Mouse (Mus musculus): ENCODE results near the gene Tll2. TPM values are rescaled to one million over a fixed set of nuclear protein-coding genes. Genes with fewer than 3 reads are reported as not detected.

Tll2 gene
- polyA plus RNA-seq, 1 experiment from 2014 or later: 0.95 TPM

DNA sequence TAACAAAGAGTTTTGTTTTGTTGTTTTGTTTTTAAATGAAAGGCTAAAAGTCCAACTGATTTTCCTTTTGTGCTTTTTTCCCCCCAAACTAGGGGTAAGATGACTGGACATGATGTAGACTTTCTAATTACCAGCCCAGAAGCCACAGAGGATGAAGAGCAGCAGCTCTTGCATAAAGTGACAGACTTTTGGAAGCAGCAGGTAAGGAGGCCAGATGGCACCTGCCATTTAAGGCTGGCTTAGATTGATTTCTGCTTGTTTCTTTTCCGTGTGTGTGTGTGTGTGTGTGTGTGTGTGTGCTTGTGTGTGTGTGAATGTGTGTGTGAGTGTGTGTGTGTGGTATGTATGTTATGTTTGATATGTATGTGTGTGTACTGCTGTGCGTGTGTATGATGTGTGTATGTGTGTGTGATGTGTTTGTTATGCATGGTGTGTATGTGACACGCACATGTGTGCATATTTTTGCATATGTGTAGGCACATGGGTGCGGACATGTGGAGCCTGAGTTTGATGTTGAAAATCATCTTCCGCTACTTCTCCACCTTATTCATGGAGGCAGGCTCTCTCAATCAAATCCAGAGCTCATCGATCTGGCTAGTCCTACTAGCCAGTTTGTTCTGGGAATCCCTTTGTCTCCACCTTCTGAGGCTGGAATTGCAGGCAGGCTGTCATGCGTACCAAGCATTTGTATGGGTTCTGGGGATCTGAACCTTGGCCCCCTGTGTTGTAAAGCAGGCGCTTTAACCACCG, 159.0 kb downstream of the Tll2 start:
- 83% methylated on average over 9 of the region's 9 CpGs for WGBS
- no peaks in the 10 kb centered on the region for H3K4me1 ChIP-seq (replicated peaks; ENCODE audit: control insufficient read depth, insufficient read depth, low read length)
- DNase-seq (ENCODE audit: low spot score) (no peak), ATAC-seq (replicated peaks; ENCODE audit: low FRiP score) (no peak)
- H3K4me3 ChIP-seq (ENCODE audit: low read depth, low read length): no peak overlapping the region
- H3K4me2 ChIP-seq (ENCODE audit: low read depth, low read length, severe bottlenecking): no peak overlapping the region
- H3K27ac ChIP-seq (ENCODE audit: low read depth, low read length): no peak overlapping the region
- no peaks in the 10 kb centered on the region for H3K27me3 ChIP-seq (ENCODE audit: control insufficient read depth, insufficient read depth, low read length)
- H3K9ac ChIP-seq (ENCODE audit: low read length): no peak overlapping the region
- no peaks in the 10 kb centered on the region for H3K36me3 ChIP-seq (ENCODE audit: control insufficient read depth, insufficient read depth, low read length)
- no peaks in the 10 kb centered on the region for H3K9me3 ChIP-seq (ENCODE audit: control insufficient read depth, low read length)

DNA sequence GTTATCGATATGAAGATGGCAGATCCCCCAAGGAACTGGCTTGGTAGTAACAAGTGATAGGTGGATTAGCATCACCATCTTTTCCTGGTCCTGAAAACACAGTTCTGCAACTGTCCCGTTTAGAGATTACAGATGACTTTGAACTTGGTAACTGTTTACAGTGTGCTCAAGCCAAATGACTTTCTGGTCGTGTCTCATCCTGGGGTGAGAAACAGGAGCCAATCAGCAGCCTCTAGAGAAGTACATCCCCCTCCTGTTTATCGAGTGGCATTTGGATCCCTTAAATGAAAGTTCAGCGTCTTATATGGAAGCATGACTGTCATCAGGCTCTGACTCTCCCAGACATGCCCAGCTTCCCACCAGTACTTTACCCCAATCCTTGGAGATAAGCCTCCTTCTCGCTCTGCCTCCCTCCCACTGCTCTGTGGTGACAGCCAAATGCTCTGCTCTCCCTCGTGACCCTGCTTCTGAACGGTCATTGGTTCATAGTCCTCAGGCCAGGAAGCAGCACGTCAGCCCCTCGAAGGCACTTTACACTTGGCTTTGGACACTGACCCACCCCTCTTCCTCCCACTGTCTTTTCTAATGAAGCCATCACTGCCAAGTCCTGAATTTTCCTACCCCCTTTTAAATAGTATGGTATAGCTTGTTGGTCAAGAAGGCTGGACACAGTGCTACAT, 161.4 kb downstream of the Tll2 start:
- Histone ChIP-seq H3K4me3 (ENCODE audit: low read depth, low read length) (no peak overlapping the region), H3K36me3 (ENCODE audit: control insufficient read depth, insufficient read depth, low read length) (no peaks in the 10 kb centered on the region), H3K4me2 (ENCODE audit: low read depth, low read length, severe bottlenecking) (no peak overlapping the region), H3K4me1 (replicated peaks; ENCODE audit: control insufficient read depth, insufficient read depth, low read length) (no peaks in the 10 kb centered on the region), H3K27ac (ENCODE audit: low read depth, low read length) (no peak overlapping the region), H3K27me3 (ENCODE audit: control insufficient read depth, insufficient read depth, low read length) (no peaks in the 10 kb centered on the region), H3K9ac (ENCODE audit: low read length) (no peak overlapping the region), H3K9me3 (ENCODE audit: control insufficient read depth, low read length) (no peaks in the 10 kb centered on the region; the same call in 1 of the 2 replicates)
- 65% methylated on average over 10 of the region's 10 CpGs for WGBS
- ATAC-seq (replicated peaks; ENCODE audit: low FRiP score) (no peak), DNase-seq (ENCODE audit: low spot score) (no peak)

DNA sequence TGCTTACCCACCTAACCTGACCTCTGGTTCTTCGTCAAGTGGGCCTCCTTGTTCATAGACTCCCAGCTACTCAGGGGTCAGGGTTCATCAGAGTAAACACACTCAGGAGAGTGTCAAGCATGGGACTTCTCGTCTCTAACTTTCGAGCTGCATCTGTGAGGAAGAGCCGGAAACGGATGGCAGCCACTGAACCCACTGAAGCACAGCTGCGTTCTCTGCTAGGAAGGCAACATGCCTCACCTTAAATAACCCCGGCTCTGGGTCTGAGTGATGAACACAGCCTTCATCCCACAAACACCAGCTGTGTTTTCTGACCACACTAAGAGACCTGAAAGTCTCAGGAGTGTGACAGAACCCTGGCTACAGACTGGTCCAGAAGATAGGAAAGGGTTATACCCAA, 167.5 kb downstream of the Tll2 start:
- no peak overlapping the region for H3K9ac ChIP-seq (ENCODE audit: low read length)
- H3K9me3 ChIP-seq (ENCODE audit: control insufficient read depth, low read length): no peaks in the 10 kb centered on the region; the same call in 1 of the 2 replicates
- no peak overlapping the region for H3K4me2 ChIP-seq (ENCODE audit: low read depth, low read length, severe bottlenecking)
- ATAC-seq (replicated peaks; ENCODE audit: low FRiP score) (no peak), DNase-seq (ENCODE audit: low spot score) (no peak)
- H3K36me3 ChIP-seq (ENCODE audit: control insufficient read depth, insufficient read depth, low read length): no peaks in the 10 kb centered on the region
- 90% methylated on average over 7 of the region's 7 CpGs for WGBS
- H3K27ac ChIP-seq (ENCODE audit: low read depth, low read length): no peak overlapping the region
- H3K27me3 ChIP-seq (ENCODE audit: control insufficient read depth, insufficient read depth, low read length): no peaks in the 10 kb centered on the region
- no peaks in the 10 kb centered on the region for H3K4me1 ChIP-seq (replicated peaks; ENCODE audit: control insufficient read depth, insufficient read depth, low read length)
- no peak overlapping the region for H3K4me3 ChIP-seq (ENCODE audit: low read depth, low read length)

DNA sequence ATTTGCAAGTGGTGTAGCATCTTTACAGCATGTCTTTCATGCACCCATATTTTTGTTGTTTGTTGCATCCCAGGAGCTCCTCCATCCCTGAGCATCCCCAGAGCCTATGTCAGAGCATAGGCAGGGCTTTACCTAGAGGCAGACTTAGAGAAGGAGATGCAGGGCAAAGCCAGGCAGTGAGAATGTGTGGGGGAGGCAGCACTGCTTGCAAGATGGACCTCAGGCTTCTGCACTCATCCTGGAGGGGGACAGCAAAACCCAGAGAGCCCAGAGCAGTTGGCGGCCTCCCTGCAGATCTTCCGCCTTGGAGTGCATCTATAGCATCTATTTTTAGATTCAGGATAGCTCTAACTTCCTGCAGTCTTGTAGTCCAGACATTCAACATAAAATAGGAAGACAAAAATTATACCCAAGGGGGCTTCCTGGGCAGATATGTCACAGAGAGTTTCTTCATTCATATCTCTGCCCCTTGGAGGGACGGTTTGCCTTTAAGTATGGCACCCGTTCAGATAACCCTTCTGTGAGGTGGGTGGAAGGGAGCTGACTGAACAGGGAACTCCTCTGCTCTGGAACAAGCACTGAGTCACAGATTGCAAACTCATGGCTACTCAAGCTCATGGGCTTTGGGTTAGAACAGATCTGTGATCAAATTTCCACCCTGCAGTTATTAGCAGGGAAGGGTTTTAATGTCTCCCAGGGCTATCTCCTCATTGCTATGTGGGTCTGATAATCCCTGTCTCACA, 170.7 kb downstream of the Tll2 start:
- H3K9ac ChIP-seq (ENCODE audit: low read length): no peak overlapping the region
- no peaks in the 10 kb centered on the region for H3K27me3 ChIP-seq (ENCODE audit: control insufficient read depth, insufficient read depth, low read length)
- no peak overlapping the region for H3K27ac ChIP-seq (ENCODE audit: low read depth, low read length)
- H3K4me2 ChIP-seq (ENCODE audit: low read depth, low read length, severe bottlenecking): no peak overlapping the region
- no peaks in the 10 kb centered on the region for H3K4me1 ChIP-seq (replicated peaks; ENCODE audit: control insufficient read depth, insufficient read depth, low read length)
- no peaks in the 10 kb centered on the region; the same call in 1 of the 2 replicates for H3K9me3 ChIP-seq (ENCODE audit: control insufficient read depth, low read length)
- H3K36me3 ChIP-seq (ENCODE audit: control insufficient read depth, insufficient read depth, low read length): no peaks in the 10 kb centered on the region
- 87% methylated on average over 4 of the region's 4 CpGs for WGBS
- H3K4me3 ChIP-seq (ENCODE audit: low read depth, low read length): no peak overlapping the region
- no peak for ATAC-seq (replicated peaks; ENCODE audit: low FRiP score)
- DNase-seq (ENCODE audit: low spot score): no peak

Other genes starting within 250 kb of the Tll2 start
- 0.31 and 0.41 TPM in 2 replicates for gene Blnk, start 212.3 kb downstream of the Tll2 start, polyA plus RNA-seq (2014; fragmentation: Nextera tagmentation; extraction: Ambion mirVana)
- gene Dntt, start 177.6 kb downstream of the Tll2 start, polyA plus RNA-seq (2014; fragmentation: Nextera tagmentation; extraction: Ambion mirVana): not detected in 2 replicates
- not detected in 2 replicates for gene Opalin, start 129.7 kb downstream of the Tll2 start, polyA plus RNA-seq (2014; fragmentation: Nextera tagmentation; extraction: Ambion mirVana)
- gene Tm9sf3, start 57.2 kb upstream of the Tll2 start, polyA plus RNA-seq (2014; fragmentation: Nextera tagmentation; extraction: Ambion mirVana): 130 and 131 TPM in 2 replicates
- 3.0 and 3.3 TPM in 2 replicates for gene Pik3ap1, start 178.3 kb upstream of the Tll2 start, polyA plus RNA-seq (2014; fragmentation: Nextera tagmentation; extraction: Ambion mirVana)